Mouse (Mus musculus): ENCODE data around the gene Isg20.

Gene Isg20

DNA sequence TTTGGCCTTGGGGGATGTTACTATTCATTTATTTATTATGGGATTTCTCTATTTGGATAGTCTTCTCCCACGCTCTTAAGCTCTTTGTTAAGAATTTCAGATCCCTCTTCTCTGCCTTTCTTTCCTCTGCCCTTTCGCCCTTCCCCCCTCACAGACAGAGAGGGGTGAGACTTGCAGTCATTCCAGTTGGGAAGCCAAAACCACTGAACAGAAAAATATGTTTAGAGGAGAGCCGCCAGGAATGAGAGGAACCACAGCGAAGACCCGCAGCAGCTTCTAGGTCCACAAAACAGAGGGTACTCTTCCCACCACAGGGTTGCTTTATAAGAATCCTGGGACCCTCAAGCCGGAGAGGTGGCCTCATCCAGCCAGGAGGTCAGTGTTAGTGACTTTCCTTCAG is 41.4 kb downstream of the Isg20 start:
- 80% methylated on average over 6 of the region's 6 CpGs for WGBS

DNA sequence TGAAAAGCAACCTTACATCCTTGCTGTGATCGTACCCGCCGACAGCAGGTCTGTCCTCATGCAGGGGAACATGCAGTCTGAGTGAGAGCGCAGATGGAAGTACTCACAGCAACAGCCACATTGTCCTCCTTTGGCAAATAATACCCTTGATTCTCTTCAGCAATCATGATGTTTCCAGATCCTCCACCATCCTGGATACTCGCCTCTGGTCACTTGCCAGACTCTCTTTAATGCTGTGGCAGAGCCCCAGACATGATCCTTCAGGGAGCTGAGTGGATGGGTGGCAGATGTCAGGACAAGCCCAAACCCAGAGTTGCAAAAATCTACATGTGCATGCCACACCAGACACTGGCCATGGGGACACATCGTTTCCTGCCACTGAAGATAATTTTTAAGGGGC is 41.9 kb downstream of the Isg20 start:
- WGBS = 80% methylated on average over 6 of the region's 6 CpGs

GRCm38 (mm10) chr7:78958499-78959073 is 45.4 kb downstream of the Isg20 start:
- WGBS = 73% methylated on average over 6 of the region's 6 CpGs

GRCm38 (mm10) chr7:78963891-78964290 is 50.7 kb downstream of the Isg20 start:
- 93% methylated on average over 3 of the region's 3 CpGs for WGBS
